Mouse (Mus musculus): ENCODE measurements around the gene Lsm7.

Lsm7 gene

GRCm38 (mm10) chr10:80813366-80813765 is 41.6 kb downstream of the Lsm7 start, which contains the start of gene Jsrp1:
Gene Jsrp1, minus strand, starts transcription at chr10:80813498.
- DNase-seq (ENCODE audit: low spot score): no peak

DNA sequence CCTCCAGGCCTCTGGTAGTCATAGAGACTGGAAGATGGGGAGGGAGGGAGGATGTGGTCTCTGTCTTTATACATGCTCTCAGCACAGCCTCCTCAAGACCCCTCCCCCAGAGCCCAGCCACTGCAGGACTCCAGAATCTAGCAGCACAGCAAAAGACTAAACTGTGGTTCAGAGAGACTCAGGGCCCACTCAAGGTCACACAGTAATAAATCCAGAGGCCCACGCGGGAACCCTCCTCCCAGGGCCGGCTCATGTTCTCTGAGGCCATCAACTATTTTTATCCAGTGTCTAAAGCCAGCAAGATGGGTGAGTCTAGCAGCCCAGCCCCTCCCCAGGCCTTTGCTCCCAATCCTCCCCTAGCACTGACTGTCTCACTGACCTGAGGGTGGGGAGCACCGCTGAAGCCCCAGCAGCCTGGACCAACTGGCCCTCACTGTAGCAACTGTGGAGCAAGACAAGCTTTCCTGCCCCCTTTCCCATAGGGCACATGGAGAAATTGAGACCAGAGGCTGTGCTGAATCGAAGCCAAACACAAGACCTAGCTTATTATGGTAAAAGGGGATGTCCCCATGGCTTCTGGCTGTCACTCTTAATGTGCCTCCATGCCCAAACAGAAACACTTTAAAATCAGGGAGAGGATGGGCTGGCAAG is 42.5 kb downstream of the Lsm7 start:
- DNase-seq (ENCODE audit: low spot score): no peak

GRCm38 (mm10) chr10:80810084-80810483 is 44.9 kb downstream of the Lsm7 start:
- no peak for DNase-seq (ENCODE audit: low spot score)

DNA sequence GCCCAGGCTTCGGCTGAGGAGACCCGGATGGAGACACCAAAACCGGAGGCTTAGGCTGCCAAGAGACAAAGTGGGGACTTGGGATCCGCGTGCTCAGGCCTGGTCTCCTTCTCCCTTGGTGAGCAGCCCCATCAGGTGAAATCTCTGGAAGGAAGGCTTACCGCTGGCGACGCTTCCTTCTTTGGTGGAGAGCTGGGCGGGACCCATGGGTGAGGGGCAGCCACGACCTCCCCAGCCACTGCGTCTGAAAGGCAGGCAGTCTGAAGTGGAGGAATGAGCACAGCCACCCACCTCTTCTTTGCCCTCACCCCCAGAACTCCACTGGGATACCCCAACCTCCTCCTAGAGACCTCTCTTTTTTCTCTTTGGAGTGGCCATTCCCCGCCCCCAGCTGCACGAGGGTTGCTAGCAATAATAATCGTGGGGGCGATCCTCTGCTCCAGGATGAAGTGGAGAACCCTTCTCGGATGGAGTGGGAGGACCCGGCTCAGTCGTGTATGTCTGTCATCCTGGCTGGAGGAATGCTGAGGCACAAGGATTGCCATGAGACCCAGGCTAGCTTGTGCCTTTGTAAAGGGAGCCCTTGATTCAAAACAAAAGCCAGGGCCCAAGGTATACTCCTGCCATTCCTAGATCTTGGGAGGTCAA is 45.9 kb downstream of the Lsm7 start:
- DNase-seq (ENCODE audit: low spot score): no peak

DNA sequence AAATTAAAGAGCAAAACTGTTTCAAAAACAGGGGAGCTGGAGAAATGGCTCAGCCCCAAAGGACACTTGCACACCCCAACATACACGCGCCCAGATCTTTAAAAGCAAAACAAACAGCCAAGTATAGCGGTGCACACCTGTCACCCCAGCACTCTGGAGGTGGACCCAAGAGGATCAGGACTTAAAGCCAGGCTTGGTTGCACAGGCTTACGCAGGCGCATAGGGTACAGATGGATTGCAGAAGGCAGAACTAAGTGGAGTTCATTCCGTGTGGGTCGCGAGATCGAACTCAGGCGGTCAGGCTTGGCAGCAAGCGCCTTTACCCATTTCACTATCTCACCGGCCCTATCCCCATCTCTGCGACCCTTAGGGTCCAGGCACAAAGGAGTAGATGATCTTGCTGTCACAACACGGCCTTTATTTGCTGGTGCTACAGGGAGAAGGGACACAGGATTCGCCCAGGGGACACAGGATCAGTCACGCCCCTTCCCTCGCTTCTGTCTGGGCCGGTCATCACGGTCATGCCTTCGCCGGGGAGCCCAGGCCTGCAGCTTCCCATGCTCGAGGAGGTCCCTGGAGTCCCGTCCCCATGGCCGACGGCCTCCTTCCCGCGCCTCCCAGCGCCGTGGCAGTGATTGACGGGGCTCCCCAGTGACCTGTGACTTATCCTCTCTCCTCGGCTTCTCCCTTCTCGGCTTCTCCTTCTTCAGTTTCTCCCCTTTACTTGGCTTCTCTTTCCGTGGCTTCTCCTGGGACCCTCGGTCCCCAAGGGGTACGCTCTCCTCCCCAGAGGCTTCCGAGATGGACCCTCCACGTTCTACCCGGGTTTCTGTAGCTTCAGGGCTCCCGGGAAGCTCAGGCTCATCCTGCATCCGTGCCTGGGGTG is 46.7 kb downstream of the Lsm7 start:
- DNase-seq (ENCODE audit: low spot score): no peak

DNA sequence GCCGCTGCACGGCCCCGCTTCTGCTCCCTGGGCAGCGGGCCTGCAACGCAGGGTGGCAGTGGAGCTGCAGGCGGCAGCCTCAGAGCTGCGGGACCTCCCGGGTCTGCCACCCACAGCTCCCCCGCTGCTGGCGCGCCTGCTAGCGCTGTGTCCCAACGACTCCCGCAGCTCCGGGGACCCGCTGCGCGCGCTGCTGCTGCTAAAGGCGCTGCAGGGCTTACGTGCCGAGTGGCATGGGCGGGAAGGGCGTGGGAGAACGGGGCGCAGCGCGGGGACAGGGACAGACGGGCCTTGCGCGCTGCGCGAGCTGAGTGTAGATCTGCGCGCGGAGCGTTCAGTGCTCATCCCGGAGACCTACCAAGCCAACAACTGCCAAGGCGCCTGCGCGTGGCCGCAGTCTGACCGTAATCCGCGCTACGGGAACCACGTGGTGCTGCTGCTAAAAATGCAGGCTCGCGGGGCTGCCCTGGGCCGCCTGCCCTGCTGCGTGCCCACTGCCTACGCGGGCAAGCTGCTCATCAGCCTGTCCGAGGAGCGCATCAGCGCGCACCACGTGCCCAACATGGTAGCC is 47.9 kb downstream of the Lsm7 start:
- DNase-seq (ENCODE audit: low spot score): peak; percentile 85

GRCm38 (mm10) chr10:80806341-80807056 is 48.5 kb downstream of the Lsm7 start:
- DNase-seq (ENCODE audit: low spot score): no peak

DNA sequence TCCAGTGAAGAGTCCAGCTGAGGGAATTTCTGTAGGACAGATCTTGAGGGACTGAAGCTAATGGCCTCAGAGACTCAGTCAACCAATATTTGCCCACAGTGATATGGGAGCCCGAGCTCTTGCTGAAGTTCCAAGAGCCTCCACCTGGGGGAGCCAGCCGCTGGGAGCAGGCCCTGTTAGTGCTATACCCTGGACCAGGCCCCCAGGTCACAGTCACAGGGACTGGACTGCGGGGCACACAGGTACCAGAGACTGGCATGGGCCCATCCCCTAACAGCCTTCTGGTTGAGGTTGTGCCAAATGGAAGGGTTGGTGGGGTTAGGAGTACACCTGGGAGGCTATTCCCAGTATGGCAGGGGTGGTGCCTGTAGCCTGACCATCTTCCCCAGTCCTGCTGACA is 49.1 kb downstream of the Lsm7 start:
- peak; percentile 85 for DNase-seq (ENCODE audit: low spot score)

DNA sequence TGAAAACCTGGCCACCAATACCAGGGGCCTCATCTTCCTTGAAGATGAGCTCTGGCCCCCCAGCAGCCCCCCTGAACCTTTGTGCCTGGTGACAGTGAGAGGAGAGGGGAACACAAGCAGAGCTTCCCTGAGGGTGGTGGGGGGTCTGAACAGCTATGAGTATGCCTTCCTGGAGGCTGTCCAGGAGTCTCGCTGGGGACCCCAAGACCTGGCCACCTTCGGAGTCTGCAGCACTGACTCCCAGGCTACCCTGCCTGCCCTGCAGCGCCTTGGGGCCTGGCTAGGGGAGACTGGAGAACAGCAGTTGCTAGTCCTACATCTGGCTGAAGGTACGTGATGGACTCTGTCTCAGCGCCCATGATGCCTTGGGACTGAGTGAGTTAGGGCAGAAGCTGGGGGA is 49.7 kb downstream of the Lsm7 start:
- DNase-seq (ENCODE audit: low spot score): no peak

DNA sequence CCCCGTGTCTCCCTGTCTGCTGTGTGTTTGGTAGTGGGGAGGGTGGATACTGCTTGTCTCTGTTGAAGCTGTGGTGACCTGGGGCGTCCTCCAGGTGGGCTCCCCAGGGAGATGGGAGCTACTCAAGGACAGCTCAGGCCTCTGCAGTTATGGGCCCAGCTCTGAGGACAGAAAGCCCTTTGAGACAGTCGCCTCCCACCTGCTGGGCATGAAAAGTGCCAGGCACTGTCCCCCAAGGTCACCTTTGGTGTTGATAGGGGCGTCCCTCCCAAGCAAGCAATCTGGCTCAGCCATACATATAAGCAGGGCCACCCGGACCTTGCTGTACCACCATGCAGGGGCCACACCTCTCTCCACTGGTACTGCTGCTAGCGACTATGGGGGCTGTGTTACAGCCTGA is 50.1 kb downstream of the Lsm7 start, which contains the start of gene Amh:
Gene Amh (plus strand): TSS at position 328 of the 400 bp plus-strand sequence.
- DNase-seq (ENCODE audit: low spot score): no peak

- no peak for DNase-seq (ENCODE audit: low spot score)
Measured at GRCm38 (mm10) chr10:80804340-80804739, 50.7 kb downstream of the Lsm7 start.

- no peak for DNase-seq (ENCODE audit: low spot score)
Measured at GRCm38 (mm10) chr10:80802996-80803395, 52.0 kb downstream of the Lsm7 start.

Data from layer of hippocampus, adult 11-12 months (tissue).